Mouse (Mus musculus) hindbrain, postnatal 0 days (tissue): ENCODE data around the gene Olfr1234. TPM values are rescaled to one million over a fixed set of nuclear protein-coding genes. Genes with fewer than 3 reads are reported as not detected.

Source experiments
- ATAC-seq: fragments of 200-750 bp; cut with Nextera tagmentation; 2 replicates; pipeline ENCODE4 v1.8.0; 2017; ENCODE audit warnings: mild to moderate bottlenecking, moderate TSS enrichment, moderate library complexity
- DNase-seq: peaks from one replicate; pipeline ENCODE4 v3.0.0-alpha.2; 2015; ENCODE audit warnings: low spot score
- H3K27ac ChIP-seq: fragments of 300-500 bp; sonication (generic); 2 replicates; pipeline ENCODE4 v1.5.1; 2014; ENCODE audit warnings: mild to moderate bottlenecking
- H3K27me3 ChIP-seq: fragments of 300-500 bp; sonication (generic); 2 replicates; pipeline ENCODE4 v1.6.1; 2014; ENCODE audit warnings: low read length, mixed read lengths; ENCODE audit not compliant: insufficient read depth
- H3K36me3 ChIP-seq: fragments of 300-500 bp; sonication (generic); 2 replicates; pipeline ENCODE4 v1.6.1; 2014; ENCODE audit warnings: low read length, mixed read lengths; ENCODE audit not compliant: insufficient read depth
- H3K4me1 ChIP-seq: fragments of 300-500 bp; sonication (generic); 2 replicates; pipeline ENCODE4 v1.6.1; 2014; ENCODE audit warnings: antibody characterized with exemption, low read length, mixed read lengths; ENCODE audit not compliant: insufficient read depth
- H3K4me2 ChIP-seq: fragments of 300-500 bp; sonication (generic); 2 replicates; pipeline ENCODE4 v1.6.1; 2014; ENCODE audit warnings: low read depth, mild to moderate bottlenecking, low read length, moderate library complexity, mixed read lengths
- H3K4me3 ChIP-seq: fragments of 300-500 bp; sonication (generic); 2 replicates; pipeline ENCODE4 v1.5.1; 2014; ENCODE audit warnings: low read length
- H3K9ac ChIP-seq: fragments of 300-500 bp; sonication (generic); replicated peaks from 2 replicates; pipeline ENCODE4 v1.6.1; 2014; ENCODE audit warnings: mild to moderate bottlenecking, low read length, moderate library complexity, mixed read lengths
- H3K9me3 ChIP-seq: fragments of 300-500 bp; sonication (generic); 2 replicates; pipeline ENCODE4 v1.6.1; 2016; ENCODE audit warnings: low read length, mixed read lengths
- CTCF ChIP-seq: IDR thresholded peaks from 2 replicates; pipeline ENCODE4 v1.5.1; 2016; ENCODE audit warnings: antibody characterized with exemption, control low read depth, low read depth
- WGBS: fragments of 180-500 bp; shearing (Covaris S2); extraction: QIAGEN DNeasy Blood & Tissue Kit; methylation state at CpG from one replicate; pipeline ENCODE4 v1.1.7; 2014; 5-methylcytosine and 5-hydroxymethylcytosine counted together
- polyA plus RNA-seq: library from polyadenylated mRNA; unstranded; fragments of >200 nt; fragmentation: Nextera tagmentation; extraction: Ambion mirVana; gene quantifications from 2 replicates; pipeline ENCODE4 v1.2.1, GENCODE M21; 2015
- total RNA-seq: library from RNA; depleted of rRNA; stranded (reverse); fragments of >200 nt; gene quantifications from 2 replicates; pipeline ENCODE4 v1.2.3, GENCODE M21; 2014; rRNA removed

The Olfr1234 gene
- total RNA-seq (not detected in 2 replicates), polyA plus RNA-seq (not detected in 2 replicates)

DNA sequence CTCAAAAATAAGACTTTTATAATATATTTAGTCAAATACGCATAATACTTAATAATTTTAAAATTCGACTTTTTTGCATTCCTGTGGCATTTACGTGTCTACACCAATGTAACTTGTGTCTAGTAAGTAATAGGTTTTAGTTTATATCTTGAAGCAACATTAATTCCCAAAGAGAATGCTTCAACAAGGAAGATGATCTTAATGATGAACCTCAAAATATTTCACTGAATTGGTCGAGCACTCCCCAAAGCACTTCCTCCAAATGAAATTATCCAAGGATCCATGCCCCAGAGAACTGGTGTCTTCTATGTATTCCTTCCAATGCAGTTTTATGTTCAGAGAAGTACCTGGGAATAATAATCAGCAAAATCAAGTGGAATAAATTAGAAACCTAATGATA, at the start of gene Olfr1234:
Gene Olfr1234 (minus strand): TSS at position 101 of the 400 bp plus-strand sequence.
- H3K27ac ChIP-seq = no peak within 1 kb of the TSS
- DNase-seq = no peak
- H3K36me3 ChIP-seq = no peaks in the 10 kb centered on the region
- no peak for TF ChIP-seq CTCF
- H3K4me1 ChIP-seq = no peaks in the 10 kb centered on the region
- no peak within 1 kb of the TSS for H3K9ac ChIP-seq
- ATAC-seq = no peak
- no peaks in the 10 kb centered on the region for H3K27me3 ChIP-seq
- WGBS = 85% methylated on average over 4 of the region's 4 CpGs
- no peaks in the 10 kb centered on the region for H3K9me3 ChIP-seq
- no peak within 1 kb of the TSS for H3K4me3 ChIP-seq
- no peak within 1 kb of the TSS for H3K4me2 ChIP-seq

DNA sequence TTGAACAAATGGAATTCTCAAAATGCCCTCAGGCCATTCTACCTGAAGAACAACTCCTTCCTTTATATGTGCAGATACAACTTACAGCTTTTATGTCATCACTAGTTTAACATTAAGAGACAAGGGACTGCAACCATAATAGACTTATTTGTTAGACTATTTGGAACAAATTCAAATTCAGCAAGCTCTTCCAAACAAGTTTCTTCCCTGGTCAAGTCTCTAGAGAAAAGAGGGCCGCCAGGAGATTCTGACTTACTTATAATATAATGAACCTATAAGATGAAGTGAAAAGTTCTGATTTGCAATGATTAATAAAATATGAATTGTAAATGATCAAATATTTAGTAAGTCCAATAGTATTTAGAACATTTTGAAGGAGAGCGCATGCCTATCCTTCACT, 44.9 kb upstream of the Olfr1234 start, which contains the start of gene Olfr1238:
Gene Olfr1238 (minus strand): TSS at position 101 of the 400 bp plus-strand sequence.
- no peaks in the 10 kb centered on the region for H3K36me3 ChIP-seq
- H3K9me3 ChIP-seq = no peaks in the 10 kb centered on the region
- DNase-seq (no peak), ATAC-seq (no peak)
- no peak within 1 kb of the TSS for H3K4me2 ChIP-seq
- no peak within 1 kb of the TSS for H3K27ac ChIP-seq
- 93% methylated on average over 2 of the region's 2 CpGs for WGBS
- H3K4me1 ChIP-seq = no peaks in the 10 kb centered on the region
- H3K27me3 ChIP-seq = no peaks in the 10 kb centered on the region
- no peak within 1 kb of the TSS for H3K4me3 ChIP-seq
- H3K9ac ChIP-seq = no peak within 1 kb of the TSS
- no peak for TF ChIP-seq CTCF

DNA sequence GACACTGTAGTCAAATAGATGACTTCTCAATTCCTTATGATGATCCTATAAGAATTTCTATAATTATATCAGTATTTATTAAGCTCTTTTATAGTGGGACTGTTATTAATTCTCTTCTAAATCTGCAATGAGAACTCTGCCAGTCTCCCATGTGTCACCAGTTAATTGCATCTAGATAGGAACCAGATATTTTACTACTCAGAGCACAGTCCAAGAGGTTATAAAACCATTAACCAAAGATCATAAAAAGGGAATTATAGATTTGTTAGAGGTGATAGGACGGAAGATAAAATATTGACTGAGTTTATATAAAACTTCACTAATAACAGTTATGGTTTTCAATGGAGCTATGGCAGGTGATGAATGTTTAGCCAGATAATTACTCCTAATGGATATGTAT, 36.2 kb upstream of the Olfr1234 start:
- H3K4me1 ChIP-seq = no peaks in the 10 kb centered on the region
- H3K36me3 ChIP-seq = no peaks in the 10 kb centered on the region
- H3K4me2 ChIP-seq = no peak overlapping the region
- ATAC-seq = no peak
- no peak for DNase-seq
- no peak overlapping the region for H3K4me3 ChIP-seq
- H3K9ac ChIP-seq = no peak overlapping the region
- no peaks in the 10 kb centered on the region for H3K27me3 ChIP-seq
- no peak overlapping the region for H3K27ac ChIP-seq
- H3K9me3 ChIP-seq = no peaks in the 10 kb centered on the region
- WGBS = 87% methylated on average over 1 of the region's 1 CpGs
- TF ChIP-seq CTCF = no peak

DNA sequence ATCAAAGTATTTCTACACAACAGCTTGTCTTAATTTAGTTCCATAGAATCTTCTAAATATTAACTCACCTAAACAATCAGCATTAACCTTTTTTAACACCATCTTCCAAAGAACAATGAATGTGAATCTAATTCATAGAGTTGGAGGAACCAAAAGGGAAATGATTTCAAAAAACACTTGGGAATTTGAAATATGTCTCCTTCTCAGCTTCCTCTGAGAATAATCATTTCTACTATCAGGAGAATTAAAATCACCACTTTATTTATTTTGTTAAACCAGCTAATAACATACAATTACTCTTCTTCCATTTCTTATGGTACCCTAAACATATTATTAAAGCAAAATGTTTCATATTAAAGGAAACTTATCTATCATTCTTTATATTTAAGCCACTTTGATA, 22.4 kb downstream of the Olfr1234 start, which contains the start of gene Olfr1233:
Gene Olfr1233 (minus strand): TSS at position 101 of the 400 bp plus-strand sequence.
- Histone ChIP-seq H3K36me3 (no peaks in the 10 kb centered on the region), H3K9ac (no peak within 1 kb of the TSS)

DNA sequence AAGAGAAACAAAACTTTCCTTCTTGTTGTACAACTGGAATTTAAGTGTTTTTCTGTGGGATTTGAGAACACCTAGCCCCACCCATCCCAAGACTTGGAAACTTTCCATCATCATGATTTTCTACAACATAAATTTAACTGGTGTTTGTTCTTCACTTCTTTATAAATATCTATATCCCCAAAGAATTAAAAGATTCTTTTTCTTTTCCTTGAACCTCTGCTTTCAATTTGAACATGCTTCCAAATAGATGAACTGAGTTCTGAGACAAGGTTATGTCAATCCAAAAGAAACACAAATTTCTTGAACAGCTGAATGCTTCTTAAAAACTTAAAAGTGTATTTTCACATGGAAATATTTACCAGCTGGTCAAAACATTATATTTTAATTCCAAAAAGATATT, 35.1 kb downstream of the Olfr1234 start, which contains the start of gene Olfr1232:
Gene Olfr1232 (minus strand): TSS at position 101 of the 400 bp plus-strand sequence.
- no peak for TF ChIP-seq CTCF
- H3K9ac ChIP-seq = no peak within 1 kb of the TSS
- H3K4me1 ChIP-seq = no peaks in the 10 kb centered on the region
- no peak within 1 kb of the TSS for H3K4me2 ChIP-seq
- H3K4me3 ChIP-seq = no peak within 1 kb of the TSS
- H3K27ac ChIP-seq = no peak within 1 kb of the TSS
- H3K36me3 ChIP-seq = no peaks in the 10 kb centered on the region
- H3K27me3 ChIP-seq = no peaks in the 10 kb centered on the region
- DNase-seq (no peak), ATAC-seq (no peak)
- no peaks in the 10 kb centered on the region for H3K9me3 ChIP-seq

More for the DNA sequence above, 22.4 kb downstream of the Olfr1234 start, which contains the start of gene Olfr1233:
- Histone ChIP-seq H3K4me2 (no peak within 1 kb of the TSS), H3K4me1 (no peaks in the 10 kb centered on the region), H3K9me3 (no peaks in the 10 kb centered on the region), H3K4me3 (no peak within 1 kb of the TSS), H3K27me3 (no peaks in the 10 kb centered on the region), H3K27ac (no peak within 1 kb of the TSS)
- DNase-seq = no peak
- TF ChIP-seq CTCF = no peak
- no peak for ATAC-seq

Other genes starting within 250 kb of the Olfr1234 start
- not detected in 2 replicates for gene Olfr1221, start 247.6 kb downstream of the Olfr1234 start, total RNA-seq
- not detected in 2 replicates for gene Olfr1221, start 247.6 kb downstream of the Olfr1234 start, polyA plus RNA-seq
- gene Olfr1222, start 231.8 kb downstream of the Olfr1234 start, total RNA-seq = not detected in 2 replicates
- gene Olfr1222, start 231.8 kb downstream of the Olfr1234 start, polyA plus RNA-seq = not detected in 2 replicates
- gene Olfr1223, start 213.3 kb downstream of the Olfr1234 start, total RNA-seq = not detected in 2 replicates
- not detected in 2 replicates for gene Olfr1223, start 213.3 kb downstream of the Olfr1234 start, polyA plus RNA-seq
- gene Olfr1224-ps1, start 200.8 kb downstream of the Olfr1234 start, total RNA-seq = not detected in 2 replicates
- gene Olfr1224-ps1, start 200.8 kb downstream of the Olfr1234 start, polyA plus RNA-seq = not detected in 2 replicates
- not detected in 2 replicates for gene Olfr1225, start 190.2 kb downstream of the Olfr1234 start, total RNA-seq
- not detected in 2 replicates for gene Olfr1225, start 190.2 kb downstream of the Olfr1234 start, polyA plus RNA-seq
- not detected in 2 replicates for gene Olfr1226, start 164.8 kb downstream of the Olfr1234 start, total RNA-seq
- gene Olfr1226, start 164.8 kb downstream of the Olfr1234 start, polyA plus RNA-seq = not detected in 2 replicates
- not detected in 2 replicates for gene Olfr1228, start 110.8 kb downstream of the Olfr1234 start, total RNA-seq
- gene Olfr1228, start 110.8 kb downstream of the Olfr1234 start, polyA plus RNA-seq = not detected in 2 replicates
- gene Olfr1229, start 76.9 kb downstream of the Olfr1234 start, total RNA-seq = not detected in 2 replicates
- not detected in 2 replicates for gene Olfr1229, start 76.9 kb downstream of the Olfr1234 start, polyA plus RNA-seq
- not detected in 2 replicates for gene Olfr1230, start 67.6 kb downstream of the Olfr1234 start, total RNA-seq
- not detected in 2 replicates for gene Olfr1230, start 67.6 kb downstream of the Olfr1234 start, polyA plus RNA-seq
- not detected in 2 replicates for gene Olfr1231, start 57.8 kb downstream of the Olfr1234 start, total RNA-seq
- not detected in 2 replicates for gene Olfr1231, start 57.8 kb downstream of the Olfr1234 start, polyA plus RNA-seq
- not detected in 2 replicates for gene Olfr1232, start 35.2 kb downstream of the Olfr1234 start, total RNA-seq
- gene Olfr1232, start 35.2 kb downstream of the Olfr1234 start, polyA plus RNA-seq = not detected in 2 replicates
- gene Olfr1233, start 22.5 kb downstream of the Olfr1234 start, total RNA-seq = not detected in 2 replicates
- gene Olfr1233, start 22.5 kb downstream of the Olfr1234 start, polyA plus RNA-seq = not detected in 2 replicates
- not detected in 2 replicates for gene Olfr1238, start 44.8 kb upstream of the Olfr1234 start, total RNA-seq
- not detected in 2 replicates for gene Olfr1238, start 44.8 kb upstream of the Olfr1234 start, polyA plus RNA-seq
- not detected in 2 replicates for gene Olfr1239, start 55.5 kb upstream of the Olfr1234 start, total RNA-seq
- gene Olfr1239, start 55.5 kb upstream of the Olfr1234 start, polyA plus RNA-seq = not detected in 2 replicates
- not detected in 2 replicates for gene Olfr1240, start 78.1 kb upstream of the Olfr1234 start, total RNA-seq
- not detected in 2 replicates for gene Olfr1240, start 78.1 kb upstream of the Olfr1234 start, polyA plus RNA-seq
- not detected in 2 replicates for gene Olfr1241, start 122.3 kb upstream of the Olfr1234 start, total RNA-seq
- not detected in 2 replicates for gene Olfr1241, start 122.3 kb upstream of the Olfr1234 start, polyA plus RNA-seq
- gene Olfr1242, start 133.5 kb upstream of the Olfr1234 start, total RNA-seq = not detected in 2 replicates
- gene Olfr1242, start 133.5 kb upstream of the Olfr1234 start, polyA plus RNA-seq = not detected in 2 replicates
- gene Olfr1243, start 166.6 kb upstream of the Olfr1234 start, total RNA-seq = not detected in 2 replicates
- gene Olfr1243, start 166.6 kb upstream of the Olfr1234 start, polyA plus RNA-seq = not detected in 2 replicates
- not detected in 2 replicates for gene Olfr1245, start 213.6 kb upstream of the Olfr1234 start, total RNA-seq
- not detected in 2 replicates for gene Olfr1245, start 213.6 kb upstream of the Olfr1234 start, polyA plus RNA-seq
- gene Olfr1246, start 228.3 kb upstream of the Olfr1234 start, total RNA-seq = not detected in 2 replicates
- gene Olfr1246, start 228.3 kb upstream of the Olfr1234 start, polyA plus RNA-seq = not detected in 2 replicates
- not detected in 2 replicates for gene Olfr1247, start 249.3 kb upstream of the Olfr1234 start, total RNA-seq
- gene Olfr1247, start 249.3 kb upstream of the Olfr1234 start, polyA plus RNA-seq = not detected in 2 replicates